Mouse (Mus musculus): ENCODE data around the gene Capn5. TPM values are rescaled to one million over a fixed set of nuclear protein-coding genes. Genes with fewer than 3 reads are reported as not detected.
A peak's percentile ranks its signal among the peaks of the same experiment; 100 is the strongest.

The Capn5 gene
- polyA plus RNA-seq, 1 experiment from 2014 or later, result 23.6 TPM

GRCm38 (mm10) chr7:98104481-98105435 is 73.3 kb downstream of the Capn5 start:
- no peak for ATAC-seq (ENCODE audit: low FRiP score)
- Histone ChIP-seq H3K9ac (replicated peaks) (no peak overlapping the region), H3K4me1 (peaks cover 15% of the 10 kb centered on the region)

GRCm38 (mm10) chr7:98103942-98104292 is 74.2 kb downstream of the Capn5 start:
- H3K9me3 ChIP-seq (replicated peaks), result no peaks in the 10 kb centered on the region
- no peaks in the 10 kb centered on the region for H3K27me3 ChIP-seq (replicated peaks)
- ATAC-seq (ENCODE audit: low FRiP score), result no peak
- H3K4me3 ChIP-seq (replicated peaks), result no peak overlapping the region
- peaks cover 15% of the 10 kb centered on the region for H3K4me1 ChIP-seq
- peak overlapping the region; percentile 57; the same call in 1 of the 2 replicates for H3K4me2 ChIP-seq
- H3K9ac ChIP-seq (replicated peaks), result no peak overlapping the region
- WGBS, result 73% methylated on average over 5 of the region's 5 CpGs
- H3K36me3 ChIP-seq, result no peaks in the 10 kb centered on the region
- H3K27ac ChIP-seq (replicated peaks), result no peak overlapping the region

More at GRCm38 (mm10) chr7:98104481-98105435, 73.3 kb downstream of the Capn5 start:
- WGBS, result 69% methylated on average over 16 of the region's 16 CpGs
- H3K4me3 ChIP-seq (replicated peaks), result no peak overlapping the region
- H3K9me3 ChIP-seq (replicated peaks), result no peaks in the 10 kb centered on the region
- no peaks in the 10 kb centered on the region for H3K36me3 ChIP-seq
- no peaks in the 10 kb centered on the region for H3K27me3 ChIP-seq (replicated peaks)
- H3K4me2 ChIP-seq, result no peak overlapping the region
- H3K27ac ChIP-seq (replicated peaks), result no peak overlapping the region

GRCm38 (mm10) chr7:98103002-98103941 is 74.8 kb downstream of the Capn5 start:
- no peaks in the 10 kb centered on the region for H3K27me3 ChIP-seq (replicated peaks)
- H3K4me1 ChIP-seq, result peaks cover 15% of the 10 kb centered on the region
- 13% methylated on average over 26 of the region's 26 CpGs for WGBS
- peak overlapping the region; percentile 57 for H3K4me2 ChIP-seq
- H3K36me3 ChIP-seq, result no peaks in the 10 kb centered on the region
- H3K9ac ChIP-seq (replicated peaks), result peak overlapping the region; percentile 51
- no peaks in the 10 kb centered on the region for H3K9me3 ChIP-seq (replicated peaks)
- H3K27ac ChIP-seq (replicated peaks), result peak overlapping the region; percentile 79
- peak overlapping the region; percentile 28 for H3K4me3 ChIP-seq (replicated peaks)
- peak; percentile 64 for ATAC-seq (ENCODE audit: low FRiP score)

GRCm38 (mm10) chr7:98102488-98102887 is 75.6 kb downstream of the Capn5 start:
- 0 out of 2 replicates have a peak overlapping the region, but pooled peaks have one; percentile 28 for H3K4me3 ChIP-seq (replicated peaks)
- peak overlapping the region; percentile 79; the same call in 1 of the 2 replicates for H3K27ac ChIP-seq (replicated peaks)
- ATAC-seq (ENCODE audit: low FRiP score), result peak; percentile 7; the same call in 1 of the 2 replicates

GRCm38 (mm10) chr7:98097557-98097956 is 80.5 kb downstream of the Capn5 start:
- peaks cover 4% of the 10 kb centered on the region for H3K4me1 ChIP-seq
- WGBS, result 95% methylated on average over 8 of the region's 8 CpGs

More at GRCm38 (mm10) chr7:98102488-98102887, 75.6 kb downstream of the Capn5 start:
- 98% methylated on average over 11 of the region's 11 CpGs for WGBS
- Histone ChIP-seq H3K27me3 (replicated peaks) (no peaks in the 10 kb centered on the region), H3K9me3 (replicated peaks) (no peaks in the 10 kb centered on the region), H3K36me3 (peaks cover 2% of the 10 kb centered on the region), H3K4me2 (peak overlapping the region; percentile 57), H3K4me1 (peaks cover 15% of the 10 kb centered on the region), H3K9ac (replicated peaks) (peak overlapping the region; percentile 51; the same call in 1 of the 2 replicates)

DNA sequence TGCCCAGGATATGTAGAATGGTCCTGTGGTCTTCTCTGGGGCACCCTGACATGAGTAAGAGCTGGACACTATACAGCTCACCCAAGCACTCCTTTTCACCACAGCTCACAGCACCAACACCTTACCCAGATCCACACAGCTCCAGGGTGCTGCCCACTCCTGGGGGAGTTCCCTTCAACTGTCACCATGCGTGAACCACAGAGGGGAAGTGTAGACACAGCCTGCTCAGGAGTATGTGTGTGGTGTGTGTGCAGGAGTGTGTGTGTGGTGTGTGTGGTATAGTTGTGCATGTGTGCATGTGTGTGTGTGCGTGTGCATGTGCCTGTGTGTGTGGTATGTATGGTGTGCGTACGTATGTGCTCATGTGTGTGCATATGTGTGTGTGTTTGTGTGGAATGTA is 82.2 kb downstream of the Capn5 start:
- H3K27me3 ChIP-seq (replicated peaks), result no peaks in the 10 kb centered on the region
- ATAC-seq (ENCODE audit: low FRiP score), result no peak
- H3K4me3 ChIP-seq (replicated peaks), result no peak overlapping the region
- peaks cover 14% of the 10 kb centered on the region for H3K36me3 ChIP-seq
- H3K9ac ChIP-seq (replicated peaks), result no peak overlapping the region
- WGBS, result 95% methylated on average over 4 of the region's 4 CpGs
- no peak overlapping the region for H3K4me2 ChIP-seq
- no peaks in the 10 kb centered on the region for H3K9me3 ChIP-seq (replicated peaks)
- H3K4me1 ChIP-seq, result no peaks in the 10 kb centered on the region
- H3K27ac ChIP-seq (replicated peaks), result no peak overlapping the region

More at GRCm38 (mm10) chr7:98097557-98097956, 80.5 kb downstream of the Capn5 start:
- Histone ChIP-seq H3K4me2 (no peak overlapping the region), H3K27me3 (replicated peaks) (no peaks in the 10 kb centered on the region), H3K4me3 (replicated peaks) (no peak overlapping the region), H3K9ac (replicated peaks) (no peak overlapping the region), H3K36me3 (peaks cover 12% of the 10 kb centered on the region), H3K9me3 (replicated peaks) (no peaks in the 10 kb centered on the region), H3K27ac (replicated peaks) (no peak overlapping the region)
- ATAC-seq (ENCODE audit: low FRiP score), result no peak

- Histone ChIP-seq H3K9ac (replicated peaks) (no peak overlapping the region), H3K9me3 (replicated peaks) (no peaks in the 10 kb centered on the region), H3K4me2 (no peak overlapping the region), H3K27ac (replicated peaks) (no peak overlapping the region), H3K27me3 (replicated peaks) (no peaks in the 10 kb centered on the region), H3K36me3 (peaks cover 3% of the 10 kb centered on the region; the same call in 1 of the 2 replicates), H3K4me3 (replicated peaks) (no peak overlapping the region), H3K4me1 (peaks cover 8% of the 10 kb centered on the region; the same call in 1 of the 2 replicates)
- 59% methylated on average over 2 of the region's 2 CpGs for WGBS
- no peak; the same call in 1 of the 2 replicates for ATAC-seq (ENCODE audit: low FRiP score)
These were observed 91.7 kb downstream of the Capn5 start for GRCm38 (mm10) chr7:98086346-98086745.

DNA sequence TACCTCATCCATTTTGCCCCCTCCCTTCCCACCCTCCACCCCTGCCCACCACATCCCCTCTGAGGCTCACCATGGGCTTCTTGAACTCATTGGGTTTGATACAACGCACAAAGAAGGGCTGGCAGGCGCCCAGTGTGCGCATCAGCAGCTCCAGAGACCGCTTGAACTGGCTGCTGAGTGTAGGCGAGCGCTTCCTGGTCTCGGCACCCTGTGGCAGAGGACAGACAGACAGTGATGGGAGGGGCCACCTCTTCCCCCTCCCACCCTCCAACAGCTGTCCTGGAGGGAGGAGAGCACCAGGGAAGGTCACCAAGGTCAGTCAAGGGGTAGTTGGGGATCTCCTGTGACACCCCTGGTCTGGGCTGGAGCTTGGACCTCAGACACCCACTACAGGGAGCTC is 92.8 kb downstream of the Capn5 start:
- Histone ChIP-seq H3K9ac (replicated peaks) (no peak overlapping the region), H3K36me3 (peaks cover 1% of the 10 kb centered on the region; the same call in 1 of the 2 replicates), H3K4me3 (replicated peaks) (no peak overlapping the region), H3K27me3 (replicated peaks) (no peaks in the 10 kb centered on the region), H3K27ac (replicated peaks) (no peak overlapping the region), H3K4me2 (no peak overlapping the region), H3K4me1 (peaks cover 8% of the 10 kb centered on the region; the same call in 1 of the 2 replicates), H3K9me3 (replicated peaks) (no peaks in the 10 kb centered on the region)
- ATAC-seq (ENCODE audit: low FRiP score), result no peak
- WGBS, result 74% methylated on average over 7 of the region's 7 CpGs

GRCm38 (mm10) chr7:98084541-98085293 is 93.4 kb downstream of the Capn5 start:
- no peaks in the 10 kb centered on the region for H3K9me3 ChIP-seq (replicated peaks)
- no peak overlapping the region for H3K27ac ChIP-seq (replicated peaks)
- no peak for ATAC-seq (ENCODE audit: low FRiP score)
- H3K4me2 ChIP-seq, result no peak overlapping the region
- no peaks in the 10 kb centered on the region for H3K27me3 ChIP-seq (replicated peaks)
- H3K4me3 ChIP-seq (replicated peaks), result no peak overlapping the region
- peaks cover 8% of the 10 kb centered on the region; the same call in 1 of the 2 replicates for H3K4me1 ChIP-seq
- peaks cover 7% of the 10 kb centered on the region; the same call in 1 of the 2 replicates for H3K36me3 ChIP-seq
- 74% methylated on average over 12 of the region's 12 CpGs for WGBS
- H3K9ac ChIP-seq (replicated peaks), result no peak overlapping the region

GRCm38 (mm10) chr7:98082376-98082775 is 95.7 kb downstream of the Capn5 start:
- no peaks in the 10 kb centered on the region for H3K27me3 ChIP-seq (replicated peaks)
- H3K27ac ChIP-seq (replicated peaks), result no peak overlapping the region
- 9% methylated on average over 5 of the region's 5 CpGs for WGBS
- no peak for ATAC-seq (ENCODE audit: low FRiP score)
- no peak overlapping the region for H3K4me3 ChIP-seq (replicated peaks)
- H3K9me3 ChIP-seq (replicated peaks), result no peaks in the 10 kb centered on the region
- H3K36me3 ChIP-seq, result peaks cover 10% of the 10 kb centered on the region
- peaks cover 8% of the 10 kb centered on the region; the same call in 1 of the 2 replicates for H3K4me1 ChIP-seq
- H3K9ac ChIP-seq (replicated peaks), result no peak overlapping the region
- H3K4me2 ChIP-seq, result no peak overlapping the region

All from neural tube, embryonic 15.5 days (tissue).